Mouse (Mus musculus) gastrocnemius, adult 2 months (tissue): ENCODE measurements at regions not wholly inside any gene's neighbourhood (a gene's known extent, or its start where the extent isn't known, plus 50 kb on each side); places are given as distances from the start of the nearest gene placed in this dataset.
A peak's percentile ranks its signal among the peaks of the same experiment; 100 is the strongest.

Source experiments
- DNase-seq: peaks from one replicate; pipeline ENCODE4 v3.0.0; 2022
- H3K27ac ChIP-seq: fragments of 200-600 bp; 2 replicates; pipeline ENCODE4 v1.8.1; 2022; ENCODE audit warnings: mild to moderate bottlenecking
- H3K4me3 ChIP-seq: fragments of 200-600 bp; 2 replicates; pipeline ENCODE4 v1.8.1; 2022; ENCODE audit warnings: mild to moderate bottlenecking, moderate library complexity
- CTCF ChIP-seq: fragments of 200-600 bp; IDR thresholded peaks from 2 replicates; pipeline ENCODE4 v1.8.1; 2022; ENCODE audit warnings: antibody characterized with exemption, mild to moderate bottlenecking, moderate library complexity
- intact Hi-C: fragments of 180-260 bp; cut with DNase I; formaldehyde crosslinking; loops from one replicate; pipeline ENCODE4 v1.15.1; 2025

DNA sequence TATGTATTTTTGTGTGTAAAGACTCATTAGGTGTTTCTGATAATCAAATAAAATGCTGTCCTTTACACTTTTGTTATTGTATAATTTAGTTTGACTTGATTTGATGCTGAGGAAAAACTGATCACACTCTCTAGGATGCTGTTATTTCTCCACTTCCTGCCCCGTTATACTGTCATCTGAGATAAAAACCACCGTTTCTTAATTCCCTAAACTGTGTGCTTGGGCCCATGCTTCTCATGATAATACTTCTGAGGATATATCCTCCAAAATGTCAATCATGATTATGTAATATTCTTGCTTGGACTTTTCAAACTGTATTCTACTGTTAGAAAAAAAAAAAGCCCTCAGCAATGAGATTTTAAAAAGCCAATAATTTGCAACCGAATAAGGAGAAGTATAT is 520.9 kb upstream of the Klhl1 start:
- no peak for DNase-seq
- intact Hi-C loops, result no loop called here
- no peak overlapping the region for H3K27ac ChIP-seq
- no peak for TF ChIP-seq CTCF
- no peak overlapping the region for H3K4me3 ChIP-seq

DNA sequence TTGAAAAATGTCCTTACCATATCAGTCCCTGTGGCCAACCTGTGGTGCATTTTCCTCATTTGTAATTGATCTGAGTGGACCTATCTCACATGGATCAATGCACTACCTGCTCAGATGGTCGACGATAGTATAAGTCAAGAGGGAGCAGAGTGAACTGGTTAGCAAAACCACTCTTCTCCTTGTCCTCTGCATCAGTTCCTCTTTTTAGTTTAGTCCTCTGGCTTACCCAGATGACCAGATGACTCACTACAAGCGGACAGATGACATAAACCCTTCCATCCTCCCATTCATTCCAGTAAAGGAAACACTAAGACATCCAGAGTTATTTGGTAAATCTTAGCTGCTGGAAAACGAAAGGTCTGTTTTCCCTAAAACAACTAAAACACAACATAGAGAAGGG is 509.6 kb upstream of the Klhl1 start:
- Histone ChIP-seq H3K4me3 (no peak overlapping the region), H3K27ac (no peak overlapping the region)
- DNase-seq, result no peak
- no peak for TF ChIP-seq CTCF
- intact Hi-C loops, result no loop called here

DNA sequence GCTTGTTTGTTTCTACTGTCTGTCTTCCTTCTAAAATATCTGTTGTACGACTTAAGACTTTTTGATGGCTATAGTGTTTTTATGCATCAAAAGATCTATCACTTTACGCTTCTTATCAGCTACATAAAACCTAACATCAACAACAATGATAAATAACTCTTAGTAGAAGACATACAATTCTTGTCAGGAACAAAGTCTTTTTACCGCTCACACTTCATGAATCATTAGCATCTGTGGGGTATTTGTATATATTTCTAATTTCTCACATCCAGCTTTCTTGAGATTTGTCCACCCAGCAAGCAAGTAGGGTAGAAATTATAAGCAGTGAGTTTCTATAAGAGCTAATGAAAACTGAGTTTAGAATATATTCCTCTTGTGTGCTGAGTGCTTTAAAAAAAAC is 487.4 kb upstream of the Klhl1 start:
- no peak for DNase-seq
- Histone ChIP-seq H3K27ac (no peak overlapping the region), H3K4me3 (no peak overlapping the region)
- intact Hi-C loops, result no loop called here
- no peak for TF ChIP-seq CTCF

DNA sequence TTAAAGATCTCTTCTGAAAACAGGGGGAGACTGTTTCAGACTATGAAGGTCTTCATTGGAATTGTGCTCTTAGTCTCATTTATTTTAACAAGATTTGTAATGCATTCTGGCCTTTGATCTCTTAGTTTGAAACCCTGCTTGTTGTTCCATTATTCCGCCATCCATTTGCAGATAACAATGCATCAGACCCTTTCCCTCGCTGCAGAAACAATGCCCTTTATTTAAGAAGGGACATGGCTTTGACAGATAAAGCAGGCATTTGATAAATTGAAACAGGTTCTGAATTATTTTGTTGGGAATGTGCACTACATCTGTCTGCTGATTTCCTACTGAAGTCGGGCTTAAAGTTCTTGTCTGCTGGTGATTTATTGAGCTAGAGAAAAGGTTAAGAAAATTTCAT is 476.2 kb upstream of the Klhl1 start:
- TF ChIP-seq CTCF, result no peak

DNA sequence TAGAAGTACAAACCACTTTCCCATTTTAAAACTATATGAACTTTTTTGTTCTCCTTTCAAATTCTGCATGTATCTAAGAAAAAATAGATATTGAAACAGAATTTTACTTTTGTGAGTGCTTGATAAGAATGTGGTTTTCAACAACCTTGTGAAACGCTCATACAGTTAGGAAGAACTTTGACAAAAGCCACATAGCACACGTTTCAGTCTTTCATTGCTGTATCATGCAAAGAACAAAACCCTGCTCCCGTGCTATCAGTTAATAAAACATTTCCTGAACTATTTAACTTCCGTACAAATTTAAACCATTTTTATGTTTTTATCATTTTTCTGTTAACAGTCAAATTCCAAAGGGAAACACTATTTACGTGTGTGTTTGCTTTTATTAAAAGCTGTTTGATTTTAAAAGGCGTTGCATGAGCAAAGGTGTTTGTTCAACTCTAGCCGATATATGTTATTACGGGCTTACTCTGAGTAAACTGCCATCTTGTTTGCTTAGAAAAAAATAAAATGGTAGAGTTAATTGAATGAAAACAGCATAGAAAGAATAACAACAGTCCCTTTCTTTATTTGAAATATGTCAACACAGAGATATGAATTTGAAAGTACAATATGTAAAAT is 471.8 kb upstream of the Klhl1 start:
- Histone ChIP-seq H3K4me3 (no peak overlapping the region), H3K27ac (no peak overlapping the region)
- intact Hi-C loops, result no loop called here
- DNase-seq, result no peak
- TF ChIP-seq CTCF, result no peak

More for the DNA sequence above, 476.2 kb upstream of the Klhl1 start:
- no peak for DNase-seq
- Histone ChIP-seq H3K4me3 (no peak overlapping the region), H3K27ac (no peak overlapping the region)
- intact Hi-C loops, result no loop called here

DNA sequence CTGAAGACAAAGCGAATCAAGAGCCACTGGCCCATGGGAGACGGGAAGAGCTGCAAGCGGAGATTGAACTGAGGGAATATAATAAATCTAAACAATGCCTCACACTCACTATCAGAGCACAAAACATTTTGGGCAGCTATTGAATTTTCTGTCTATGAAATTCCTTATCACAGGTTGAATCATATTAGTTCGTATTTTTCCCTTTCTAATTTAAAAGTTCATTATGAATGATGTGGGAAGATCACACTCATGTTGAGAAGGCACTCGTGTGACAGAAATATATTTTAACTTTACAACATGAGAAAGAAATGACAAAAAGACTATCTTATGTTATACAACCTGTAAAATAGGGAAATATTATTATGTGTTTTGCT is 444.2 kb upstream of the Klhl1 start:
- Histone ChIP-seq H3K27ac (no peak overlapping the region), H3K4me3 (no peak overlapping the region)
- intact Hi-C loops, result no loop called here
- DNase-seq, result no peak
- no peak for TF ChIP-seq CTCF

DNA sequence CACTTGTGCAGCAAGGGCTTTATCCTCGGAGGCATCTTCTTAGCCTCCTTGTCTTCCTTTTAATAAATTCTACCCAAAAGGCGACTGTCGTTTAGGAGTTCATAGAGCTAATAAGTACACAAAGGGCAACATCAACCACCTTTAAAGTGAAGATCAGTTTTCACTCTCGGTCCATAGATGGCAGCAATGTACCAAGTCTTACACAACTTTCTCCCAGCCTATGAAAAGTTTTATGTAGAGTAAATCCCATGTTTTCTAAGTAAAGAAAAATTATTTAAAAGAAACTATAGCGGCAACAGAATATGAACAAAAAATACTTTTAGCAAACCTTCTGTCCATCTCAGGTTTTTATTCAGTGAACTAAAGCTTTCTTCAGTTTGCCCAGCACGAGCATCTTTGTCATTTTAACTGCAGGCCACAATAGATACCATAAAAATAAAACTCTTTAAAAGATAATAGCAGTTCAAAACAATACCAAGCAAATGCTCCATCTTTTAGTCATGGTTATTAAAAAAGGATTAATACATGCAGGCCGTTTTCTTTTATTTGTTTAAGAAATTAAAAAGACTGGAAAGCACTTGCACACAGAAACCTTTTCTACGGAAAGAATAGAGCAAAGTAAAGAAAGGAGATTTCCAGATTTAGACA is 443.6 kb upstream of the Klhl1 start:
- peak; percentile 16; the same call in 1 of the 2 replicates for TF ChIP-seq CTCF
- intact Hi-C loops, result no loop called here
- H3K27ac ChIP-seq, result no peak overlapping the region
- H3K4me3 ChIP-seq, result no peak overlapping the region
- DNase-seq, result no peak

DNA sequence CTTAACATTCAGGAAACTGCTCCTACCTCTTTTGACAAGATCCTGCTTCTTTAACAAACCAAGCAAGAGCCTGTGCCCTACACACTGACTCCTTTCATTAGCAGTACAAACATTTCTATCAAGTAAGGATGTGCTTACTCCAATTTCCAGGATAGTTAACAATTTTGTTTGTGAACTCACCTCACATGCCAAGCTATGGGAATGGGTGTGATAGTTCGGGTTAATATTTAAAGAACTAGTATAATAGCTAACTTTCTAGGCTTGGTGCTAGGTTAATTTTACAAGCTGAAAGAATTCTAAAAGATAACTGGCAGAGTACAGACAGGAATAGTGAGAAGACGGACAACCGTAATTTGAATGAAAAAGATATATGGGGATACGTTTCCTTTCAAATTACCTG is 437.2 kb upstream of the Klhl1 start:
- TF ChIP-seq CTCF, result no peak
- intact Hi-C loops, result no loop called here

DNA sequence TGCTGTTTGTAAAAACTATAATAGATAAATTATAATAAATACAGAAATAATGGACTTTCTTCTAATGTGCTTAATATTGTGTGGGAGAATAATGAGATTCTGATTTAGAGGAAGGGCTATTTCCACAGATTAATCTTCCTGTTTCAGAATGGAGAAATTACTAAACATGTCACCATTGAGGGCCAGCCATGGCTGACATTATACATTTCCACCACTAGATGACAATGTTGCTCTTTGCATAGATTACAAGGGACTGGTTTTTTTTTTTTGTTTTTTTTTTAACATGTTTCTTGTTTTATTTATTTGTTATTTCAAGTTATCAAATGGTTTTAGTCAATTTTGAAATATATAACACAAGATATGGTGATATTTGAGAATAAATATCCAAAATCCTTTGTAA is 435.6 kb upstream of the Klhl1 start:
- intact Hi-C loops, result no loop called here
- no peak for DNase-seq
- TF ChIP-seq CTCF, result peak; percentile 60
- Histone ChIP-seq H3K27ac (no peak overlapping the region), H3K4me3 (no peak overlapping the region)

More for the DNA sequence above, 437.2 kb upstream of the Klhl1 start:
- Histone ChIP-seq H3K4me3 (no peak overlapping the region), H3K27ac (no peak overlapping the region)
- DNase-seq, result no peak

DNA sequence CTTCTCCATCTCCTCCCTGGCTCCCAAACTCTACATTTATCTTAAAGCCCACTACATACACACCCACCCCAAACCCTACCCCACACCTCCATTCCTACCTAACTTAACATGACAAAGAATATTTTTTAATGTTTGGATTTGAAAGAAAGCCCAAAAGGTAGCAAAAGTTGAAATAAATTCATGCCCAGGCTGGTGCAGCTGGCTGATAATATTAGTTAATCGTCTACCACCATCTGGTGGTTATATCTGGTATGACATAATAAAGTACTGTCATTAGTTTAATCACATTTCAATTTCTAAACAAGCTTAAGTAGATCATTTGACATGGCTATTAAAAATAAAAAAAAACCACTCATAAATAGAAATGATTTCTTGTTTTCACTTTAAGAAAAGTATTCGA is 389.8 kb upstream of the Klhl1 start:
- no peak for DNase-seq
- intact Hi-C loops, result no loop called here
- H3K27ac ChIP-seq, result no peak overlapping the region
- no peak overlapping the region for H3K4me3 ChIP-seq
- TF ChIP-seq CTCF, result peak; percentile 44

DNA sequence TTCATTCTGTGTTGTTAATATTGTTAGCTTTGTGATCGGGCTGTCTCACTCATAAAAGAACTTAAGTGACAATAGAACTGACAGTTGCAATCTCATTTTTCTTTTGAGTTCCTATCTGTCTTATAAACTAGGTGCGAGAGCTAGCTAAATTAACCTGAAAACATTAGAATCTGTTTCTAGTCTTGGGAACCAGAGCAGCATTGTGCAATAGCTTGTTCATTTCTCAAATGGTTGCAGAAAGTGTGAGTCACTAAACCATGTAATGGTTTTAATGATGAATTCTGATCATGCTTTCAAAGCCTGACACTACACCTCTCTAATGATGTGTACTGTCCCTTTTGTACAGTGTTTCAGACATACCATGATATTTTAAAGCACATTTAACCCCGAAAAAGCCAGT is 360.8 kb upstream of the Klhl1 start:
- intact Hi-C loops, result no loop called here
- DNase-seq, result no peak
- no peak overlapping the region for H3K27ac ChIP-seq
- TF ChIP-seq CTCF, result no peak
- H3K4me3 ChIP-seq, result no peak overlapping the region

DNA sequence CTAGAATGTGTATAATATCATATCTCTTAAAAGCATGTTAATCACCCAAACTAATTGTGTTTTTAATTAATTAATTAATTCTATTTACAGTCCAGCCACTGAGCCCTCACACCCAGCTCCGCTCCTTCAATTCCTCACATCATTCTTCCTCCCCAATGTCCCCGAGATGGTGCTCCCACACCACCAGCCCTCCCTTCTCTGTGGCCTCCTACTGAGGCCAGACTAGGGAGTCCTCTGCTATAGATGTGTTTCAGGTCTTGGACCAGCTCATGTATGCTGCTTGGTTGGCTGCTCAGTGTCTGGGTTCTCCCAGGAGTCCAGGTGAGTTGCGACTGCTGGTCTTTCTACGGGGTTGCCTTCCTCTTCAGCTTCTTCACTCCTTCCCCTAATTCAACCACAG is 353.1 kb upstream of the Klhl1 start:
- H3K4me3 ChIP-seq, result no peak overlapping the region
- DNase-seq, result no peak
- no peak for TF ChIP-seq CTCF
- intact Hi-C loops, result no loop called here
- H3K27ac ChIP-seq, result no peak overlapping the region

DNA sequence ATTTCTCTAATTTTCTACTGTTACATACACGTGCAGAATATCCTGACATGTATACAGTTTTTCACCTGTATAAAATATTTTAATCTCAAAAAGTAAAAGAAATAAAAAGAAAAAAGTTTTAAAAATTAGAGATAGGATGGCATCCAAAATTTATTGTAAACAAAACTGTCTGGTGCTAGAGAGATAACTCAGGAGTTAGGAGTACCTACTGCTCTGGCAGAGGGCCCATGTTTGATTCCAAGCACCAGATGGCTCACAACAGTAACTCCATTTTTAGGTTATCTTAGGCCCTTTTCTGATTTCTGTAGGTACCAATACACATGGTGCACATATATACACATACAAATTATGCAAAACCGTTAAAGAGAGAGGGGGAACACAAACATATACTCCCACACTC is 320.0 kb upstream of the Klhl1 start:
- DNase-seq, result no peak
- no peak for TF ChIP-seq CTCF
- H3K27ac ChIP-seq, result no peak overlapping the region
- H3K4me3 ChIP-seq, result no peak overlapping the region
- intact Hi-C loops, result no loop called here

DNA sequence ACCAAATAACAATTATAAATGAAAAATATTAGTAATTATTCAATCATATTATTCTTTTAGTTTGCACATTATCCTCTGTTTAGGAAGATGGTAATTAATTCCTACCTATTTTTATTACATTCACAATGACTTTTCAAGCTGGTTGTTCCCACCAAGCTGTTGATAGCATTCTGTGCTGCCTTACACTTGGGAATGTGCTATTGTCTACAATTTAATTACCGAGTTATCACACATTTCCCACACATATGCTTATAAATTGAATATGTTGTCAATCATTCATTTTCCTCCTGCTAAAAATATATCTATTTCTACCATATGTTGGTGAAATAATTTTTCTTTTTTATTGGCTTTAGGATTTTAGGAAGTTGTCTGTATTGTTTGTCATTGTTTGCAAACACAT is 306.2 kb upstream of the Klhl1 start:
- H3K27ac ChIP-seq, result no peak overlapping the region
- no peak for DNase-seq
- intact Hi-C loops, result no loop called here
- H3K4me3 ChIP-seq, result no peak overlapping the region
- TF ChIP-seq CTCF, result no peak
